Comparison of ENCODE assay signal across 23 mouse cellular contexts in the genomic region with DNA sequence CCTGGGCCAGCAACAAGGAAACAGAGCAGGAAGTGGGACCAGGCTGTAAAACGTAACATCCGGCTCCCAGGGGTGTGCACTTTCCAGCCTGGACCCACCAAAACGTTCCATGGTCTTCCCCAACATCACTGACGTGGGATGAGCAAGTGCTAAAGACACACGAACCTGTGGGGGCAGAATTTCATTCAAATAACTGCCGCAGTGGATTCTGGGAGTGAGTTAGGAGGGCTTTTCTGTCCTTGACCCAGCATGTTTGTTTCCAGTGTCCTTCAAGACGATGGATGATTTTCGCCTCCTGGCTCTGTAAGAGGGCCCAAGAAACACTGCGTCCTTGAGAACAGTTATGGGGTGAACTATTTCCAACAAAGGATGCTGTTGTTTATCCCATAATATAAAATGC.
A peak's percentile ranks its signal among the peaks of the same experiment; 100 is the strongest.
DNase-seq lines count a peak whose midpoint lies in the region; ATAC-seq and TF ChIP-seq lines count a peak whose summit lies in the region.
"Had no signal": no experiment of that assay in that cellular context is flagged by ENCODE, and none has a peak within 500 bp of the region (broad histone marks: within the 10 kb centered on the region; RNA-seq: fewer than 3 reads in every experiment).

No protein-coding gene starts in this region.

- ATAC-seq in midbrain, embryonic 11.5 days (ENCODE audit: low FRiP score): no peak
- ATAC-seq in midbrain, embryonic 13.5 days: no peak
- ATAC-seq in erythroblast, adult 5-6 weeks (replicated peaks; ENCODE audit: low FRiP score, poor library complexity, severe bottlenecking): no peak
- ATAC-seq in kidney, embryonic 14.5 days (ENCODE audit: low FRiP score, low TSS enrichment): no peak
- no peak for ATAC-seq in forebrain, embryonic 14.5 days
- ATAC-seq: activated CD4-positive, CD25-positive, alpha-beta regulatory T cell, adult 4 months; forebrain, embryonic 15.5 days; forebrain, postnatal 0 days had no signal

- in situ Hi-C loops in ES-E14 (cut with MboI; ENCODE audit: low sequenced_read_pairs in 2 of 2, unreplicated experiment in 2 of 2): loop anchor here (10.0 to 25.0 kb wide), 2 partner anchors 190 to 197 kb away; no protein-coding TSS in a partner anchor

- H3K27me3 ChIP-seq in midbrain, embryonic 11.5 days (ENCODE audit: control insufficient read depth, insufficient read depth, low read length): no peaks in the 10 kb centered on the region
- H3K27me3 ChIP-seq in midbrain, embryonic 13.5 days: no peaks in the 10 kb centered on the region
- no peaks in the 10 kb centered on the region for H3K27me3 ChIP-seq in ES-Bruce4 (ENCODE audit: control insufficient read depth, insufficient read depth, low read length, poor library complexity, severe bottlenecking)
- H3K27me3 ChIP-seq in kidney, embryonic 14.5 days (ENCODE audit: control insufficient read depth, insufficient read depth, low read length): no peaks in the 10 kb centered on the region
- H3K27me3 ChIP-seq in forebrain, embryonic 14.5 days (replicated peaks; ENCODE audit: control insufficient read depth, insufficient read depth, low read length): no peaks in the 10 kb centered on the region
- H3K27me3 ChIP-seq: embryonic facial prominence, embryonic 12.5 days; forebrain, embryonic 15.5 days had no signal

- no peaks in the 10 kb centered on the region for H3K36me3 ChIP-seq in midbrain, embryonic 11.5 days (ENCODE audit: control insufficient read depth, insufficient read depth, low read length)
- no peaks in the 10 kb centered on the region for H3K36me3 ChIP-seq in midbrain, embryonic 13.5 days
- H3K36me3 ChIP-seq in ES-Bruce4 (ENCODE audit: control insufficient read depth, insufficient read depth, low read length, poor library complexity, severe bottlenecking): no peaks in the 10 kb centered on the region
- no peaks in the 10 kb centered on the region for H3K36me3 ChIP-seq in ES-E14 (ENCODE audit: control insufficient read depth, insufficient read depth, low read length, poor library complexity, severe bottlenecking)
- H3K36me3 ChIP-seq in kidney, embryonic 14.5 days (ENCODE audit: control insufficient read depth, insufficient read depth, low read length): no peaks in the 10 kb centered on the region
- no peaks in the 10 kb centered on the region for H3K36me3 ChIP-seq in forebrain, embryonic 14.5 days (ENCODE audit: control insufficient read depth, insufficient read depth, low read length)
- H3K36me3 ChIP-seq: embryonic facial prominence, embryonic 10.5 days; embryonic facial prominence, embryonic 12.5 days; forebrain, embryonic 10.5 days; forebrain, embryonic 12.5 days; forebrain, embryonic 15.5 days had no signal

- 0 out of 2 replicates have a peak, but pooled peaks have one; percentile 16 for TF ChIP-seq EP300 in ES-Bruce4 (IDR thresholded peaks at IDR 0.05; ENCODE audit: insufficient read depth, low read depth, low read length)

- H3K4me1 ChIP-seq in midbrain, embryonic 11.5 days (ENCODE audit: control insufficient read depth, insufficient read depth, low read length): no peaks in the 10 kb centered on the region
- H3K4me1 ChIP-seq in midbrain, embryonic 13.5 days (replicated peaks): no peaks in the 10 kb centered on the region
- peaks cover 7% of the 10 kb centered on the region for H3K4me1 ChIP-seq in ES-Bruce4 (ENCODE audit: control insufficient read depth, insufficient read depth, low read length)
- peaks cover 16 to 20% of the 10 kb centered on the region in 2 experiments for H3K4me1 ChIP-seq in ES-E14 (ENCODE audit: control insufficient read depth in 2 of 2, insufficient read depth in 2 of 2, low read length in 2 of 2, poor library complexity in 1 of 2)
- H3K4me1 ChIP-seq in kidney, embryonic 14.5 days (ENCODE audit: control insufficient read depth, insufficient read depth, low read length): 0 out of 2 replicates have a peak, but pooled peaks cover 3% of the 10 kb centered on the region
- no peaks in the 10 kb centered on the region for H3K4me1 ChIP-seq in forebrain, embryonic 14.5 days (ENCODE audit: control insufficient read depth, insufficient read depth, low read length)
- H3K4me1 ChIP-seq: embryonic facial prominence, embryonic 10.5 days; embryonic facial prominence, embryonic 12.5 days; forebrain, embryonic 10.5 days; forebrain, embryonic 15.5 days had no signal

- 86% methylated on average over 9 of the region's 9 CpGs for WGBS in midbrain, embryonic 11.5 days
- 84% methylated on average over 9 of the region's 9 CpGs for WGBS in midbrain, embryonic 13.5 days
- WGBS in kidney, embryonic 14.5 days: 78% methylated on average over 9 of the region's 9 CpGs
- WGBS in forebrain, embryonic 14.5 days: 88% methylated on average over 9 of the region's 9 CpGs

- H3K9me3 ChIP-seq in midbrain, embryonic 11.5 days (ENCODE audit: control insufficient read depth, low read length): no peaks in the 10 kb centered on the region
- H3K9me3 ChIP-seq in midbrain, embryonic 13.5 days: peaks cover 3% of the 10 kb centered on the region; the same call in 1 of the 2 replicates
- no peaks in the 10 kb centered on the region for H3K9me3 ChIP-seq in ES-Bruce4 (replicated peaks; ENCODE audit: control insufficient read depth, insufficient read depth, low read length, poor library complexity, severe bottlenecking)
- no peaks in the 10 kb centered on the region for H3K9me3 ChIP-seq in ES-E14 (ENCODE audit: control insufficient read depth, insufficient read depth, low read depth, low read length)
- no peaks in the 10 kb centered on the region for H3K9me3 ChIP-seq in kidney, embryonic 14.5 days (ENCODE audit: control insufficient read depth, low read length)
- no peaks in the 10 kb centered on the region for H3K9me3 ChIP-seq in forebrain, embryonic 14.5 days (replicated peaks; ENCODE audit: control insufficient read depth, low read length)
- H3K9me3 ChIP-seq: embryonic facial prominence, embryonic 10.5 days; embryonic facial prominence, embryonic 12.5 days; forebrain, embryonic 10.5 days; forebrain, embryonic 12.5 days; forebrain, embryonic 15.5 days had no signal

- no peak overlapping the region for H3K4me3 ChIP-seq in midbrain, embryonic 11.5 days (ENCODE audit: low read depth, low read length)
- H3K4me3 ChIP-seq in midbrain, embryonic 13.5 days (replicated peaks): no peak overlapping the region
- H3K4me3 ChIP-seq in ES-Bruce4 (ENCODE audit: low read depth, low read length) (peak overlapping the region; percentile 34; the same call in 1 of the 2 replicates), ES-E14 (ENCODE audit: insufficient read depth in 1 of 2, low read depth in 1 of 2, low read length in 2 of 2, poor library complexity in 1 of 2, severe bottlenecking in 1 of 2) (peak overlapping the region in 1 of 2 experiments; percentile 63; a peak in 2 of 4 replicates)
- H3K4me3 ChIP-seq in kidney, embryonic 14.5 days (ENCODE audit: low read length): no peak overlapping the region
- H3K4me3 ChIP-seq in forebrain, embryonic 14.5 days (ENCODE audit: low read depth, low read length): no peak overlapping the region
- H3K4me3 ChIP-seq: embryonic facial prominence, embryonic 10.5 days; embryonic facial prominence, embryonic 12.5 days; erythroblast, embryonic 14.5 days; forebrain, embryonic 10.5 days; forebrain, embryonic 12.5 days; forebrain, embryonic 15.5 days had no signal

- TF ChIP-seq POLR2A in ES-Bruce4 (IDR thresholded peaks at IDR 0.05; ENCODE audit: insufficient read depth, low read length): no peak

- no peak overlapping the region for H3K27ac ChIP-seq in midbrain, embryonic 11.5 days (ENCODE audit: low read depth, low read length)
- H3K27ac ChIP-seq in midbrain, embryonic 13.5 days: no peak overlapping the region
- H3K27ac ChIP-seq in ES-Bruce4 (ENCODE audit: insufficient read depth, low read length) (peak overlapping the region; percentile 90), ES-E14 (ENCODE audit: insufficient read depth, low read depth, low read length, poor library complexity, severe bottlenecking) (peak overlapping the region; percentile 93; the same call in 1 of the 2 replicates)
- H3K27ac ChIP-seq in kidney, embryonic 14.5 days (ENCODE audit: low read depth, low read length): no peak overlapping the region
- no peak overlapping the region for H3K27ac ChIP-seq in forebrain, embryonic 14.5 days (ENCODE audit: low read depth, low read length)
- H3K27ac ChIP-seq: embryonic facial prominence, embryonic 10.5 days; embryonic facial prominence, embryonic 12.5 days; forebrain, embryonic 10.5 days; forebrain, embryonic 12.5 days; forebrain, embryonic 15.5 days had no signal

- H3K9ac ChIP-seq in midbrain, embryonic 11.5 days (ENCODE audit: low read length): no peak overlapping the region
- no peak overlapping the region for H3K9ac ChIP-seq in midbrain, embryonic 13.5 days (replicated peaks)
- H3K9ac ChIP-seq in ES-Bruce4 (ENCODE audit: low read depth, poor library complexity, severe bottlenecking): peak overlapping the region; percentile 43; the same call in 1 of the 2 replicates
- H3K9ac ChIP-seq in ES-E14 (ENCODE audit: insufficient read depth, low read depth, low read length, poor library complexity, severe bottlenecking): peak overlapping the region; percentile 8; the same call in 1 of the 2 replicates
- H3K9ac ChIP-seq in kidney, embryonic 14.5 days (ENCODE audit: low read depth, low read length): no peak overlapping the region
- no peak overlapping the region for H3K9ac ChIP-seq in forebrain, embryonic 14.5 days (ENCODE audit: low read length)
- H3K9ac ChIP-seq: embryonic facial prominence, embryonic 12.5 days; forebrain, embryonic 12.5 days; forebrain, embryonic 15.5 days; forebrain, postnatal 0 days had no signal

- H3K4me2 ChIP-seq in midbrain, embryonic 11.5 days: no peak overlapping the region
- H3K4me2 ChIP-seq in midbrain, embryonic 13.5 days (replicated peaks): no peak overlapping the region
- H3K4me2 ChIP-seq in kidney, embryonic 14.5 days (replicated peaks; ENCODE audit: low read depth, low read length): no peak overlapping the region
- H3K4me2 ChIP-seq in forebrain, embryonic 14.5 days (ENCODE audit: low read length): no peak overlapping the region
- H3K4me2 ChIP-seq: embryonic facial prominence, embryonic 12.5 days; forebrain, embryonic 12.5 days; forebrain, embryonic 15.5 days had no signal

- peak; percentile 68 for DNase-seq in midbrain, embryonic 11.5 days (ENCODE audit: low spot score, missing footprints)
- DNase-seq in ES-E14 (ENCODE audit: low read depth, low spot score): no peak
- DNase-seq in forebrain, embryonic 14.5 days (ENCODE audit: low spot score): no peak
- DNase-seq: adrenal gland, adult 8-10 months; adrenal gland, postnatal 14 days; adrenal gland, postnatal 36 days; cerebellum, adult 11-12 months; cerebellum, adult 2 months; cerebellum, adult 9-10 months; cerebellum, postnatal 10 days; cerebellum, postnatal 25 days; forebrain, postnatal 0 days had no signal

- no peak for TF ChIP-seq CTCF in ES-Bruce4 (IDR thresholded peaks at IDR 0.05; ENCODE audit: low read depth, low read length)

TF ChIP-seq in ES-E14, 5 proteins besides CTCF, POLR2A, EP300 and RAD21:
- TF ChIP-seq ZNF384 (IDR thresholded peaks at IDR 0.05; ENCODE audit: low read depth, low read length): no peak
- no peak for TF ChIP-seq CHD2 (IDR thresholded peaks at IDR 0.05; ENCODE audit: low read depth, low read length)

Comparison
In these comparisons a context has a peak if more than half of its experiments do, and no peak if none do; other contexts are left out.
1. H3K27ac ChIP-seq: peak in ES-Bruce4 (single experiment) and ES-E14 (single experiment); none in midbrain, embryonic 11.5 days (single experiment), midbrain, embryonic 13.5 days (single experiment), kidney, embryonic 14.5 days (single experiment) and forebrain, embryonic 14.5 days (single experiment).
2. H3K9ac ChIP-seq: peak in ES-Bruce4 (single experiment) and ES-E14 (single experiment); none in midbrain, embryonic 11.5 days (single experiment), midbrain, embryonic 13.5 days (single experiment), kidney, embryonic 14.5 days (single experiment) and forebrain, embryonic 14.5 days (single experiment).